Mouse (Mus musculus): ENCODE results near the gene Ndufaf2. TPM values are rescaled to one million over a fixed set of nuclear protein-coding genes. Genes with fewer than 3 reads are reported as not detected.

The Ndufaf2 gene
- total RNA-seq, 2 experiments from 2014 or later = 21.1 to 27.2 TPM

GRCm38 (mm10) chr13:108170511-108170910 lies 12.1 kb upstream of the Ndufaf2 start:
- no peak for DNase-seq (ENCODE audit: extremely low spot score in 1 of 2, low spot score in 2 of 2)
- intact Hi-C loops (cut with DNase I) = no loop called here
- TF ChIP-seq CTCF (IDR thresholded peaks at IDR 0.05) = no peak
- Histone ChIP-seq H3K27ac (no peak overlapping the region), H3K4me3 (no peak overlapping the region)

GRCm38 (mm10) chr13:108170002-108170401 lies 11.6 kb upstream of the Ndufaf2 start:
- Histone ChIP-seq H3K4me3 (no peak overlapping the region), H3K27ac (no peak overlapping the region)
- DNase-seq (ENCODE audit: extremely low spot score in 1 of 2, low spot score in 2 of 2) = no peak
- TF ChIP-seq CTCF (IDR thresholded peaks at IDR 0.05) = no peak
- intact Hi-C loops (cut with DNase I) = no loop called here

GRCm38 (mm10) chr13:108164621-108165020 lies 6.2 kb upstream of the Ndufaf2 start:
- H3K27ac ChIP-seq = no peak overlapping the region
- H3K4me3 ChIP-seq = no peak overlapping the region
- no peak for TF ChIP-seq CTCF (IDR thresholded peaks at IDR 0.05)
- no peak for DNase-seq (ENCODE audit: extremely low spot score in 1 of 2, low spot score in 2 of 2)
- intact Hi-C loops (cut with DNase I) = no loop called here

DNA sequence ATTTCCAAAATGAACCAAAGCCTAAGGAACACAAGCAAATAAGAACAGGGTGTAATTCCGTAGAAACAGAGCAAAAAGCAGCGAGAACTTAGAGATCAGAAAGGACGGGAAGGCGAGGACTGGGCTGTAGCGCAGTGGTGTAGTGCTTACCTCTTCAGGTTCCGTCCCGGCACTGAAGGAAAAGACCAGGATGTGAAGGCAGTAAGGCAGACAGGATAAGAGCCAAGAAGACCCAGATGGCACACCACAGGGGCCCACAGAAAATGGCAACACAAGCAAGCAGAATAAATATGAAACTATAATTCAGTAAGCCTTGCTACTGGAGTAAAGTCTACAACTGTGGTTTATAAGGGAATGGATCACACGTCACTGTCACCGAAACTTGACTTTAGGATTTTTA lies 5.5 kb upstream of the Ndufaf2 start:
- no peak for DNase-seq (ENCODE audit: extremely low spot score in 1 of 2, low spot score in 2 of 2)
- intact Hi-C loops (cut with DNase I) = no loop called here
- TF ChIP-seq CTCF (IDR thresholded peaks at IDR 0.05) = no peak
- no peak overlapping the region for H3K27ac ChIP-seq
- no peak overlapping the region for H3K4me3 ChIP-seq

DNA sequence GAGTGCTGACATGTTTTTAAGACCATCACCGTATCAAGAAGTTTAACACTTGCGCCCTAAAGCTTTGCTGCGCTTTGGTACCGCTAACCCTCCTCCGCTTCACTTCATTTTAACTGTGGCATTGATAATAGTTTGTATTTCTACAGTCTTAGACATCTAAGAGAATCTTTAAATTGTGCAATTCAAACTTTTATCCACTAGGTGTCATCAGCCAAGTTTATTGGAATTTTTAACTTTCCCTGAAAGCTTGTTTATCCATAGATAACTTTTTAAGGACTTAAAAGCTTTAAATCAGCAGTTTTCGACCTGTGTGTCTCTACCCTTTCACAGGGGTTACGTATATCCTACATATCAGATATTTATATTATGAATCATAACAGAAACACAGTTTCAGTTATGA lies 1.5 kb upstream of the Ndufaf2 start:
- peak; percentile 65 for TF ChIP-seq CTCF (IDR thresholded peaks at IDR 0.05)
- Histone ChIP-seq H3K27ac (no peak overlapping the region), H3K4me3 (no peak overlapping the region)
- no peak for DNase-seq (ENCODE audit: extremely low spot score in 1 of 2, low spot score in 2 of 2)
- intact Hi-C loops (cut with DNase I) = loop anchor here (10.0 kb wide), 1 partner anchor 395 kb away; no protein-coding TSS in a partner anchor

DNA sequence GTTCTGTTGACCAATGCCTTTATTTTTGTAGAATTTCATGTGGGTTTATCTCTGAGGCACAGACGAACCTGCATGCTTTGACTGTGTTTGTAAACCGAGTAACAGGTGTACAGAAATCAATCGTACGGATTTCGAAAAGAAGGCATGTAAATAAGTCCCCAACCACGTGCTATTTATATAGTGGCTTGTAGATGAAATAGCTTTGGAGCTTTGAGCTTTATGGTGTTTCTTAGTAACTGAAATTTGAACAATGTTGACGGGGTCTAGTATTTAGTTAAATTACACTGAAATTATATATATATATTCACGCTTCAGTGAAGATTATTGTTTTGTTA lies 785 bp upstream of the Ndufaf2 start:
- no peak for TF ChIP-seq CTCF (IDR thresholded peaks at IDR 0.05)
- Histone ChIP-seq H3K27ac (no peak overlapping the region), H3K4me3 (peak overlapping the region; percentile 73)
- intact Hi-C loops (cut with DNase I) = loop anchor here (10.0 kb wide), 1 partner anchor 394 kb away; no protein-coding TSS in a partner anchor
- DNase-seq (ENCODE audit: extremely low spot score in 1 of 2, low spot score in 2 of 2) = no peak

GRCm38 (mm10) chr13:108157732-108158464 lies 525 bp downstream of the Ndufaf2 start:
- no peak for DNase-seq (ENCODE audit: extremely low spot score in 1 of 2, low spot score in 2 of 2)
- H3K4me3 ChIP-seq = peak overlapping the region; percentile 73
- no peak for TF ChIP-seq CTCF (IDR thresholded peaks at IDR 0.05)
- intact Hi-C loops (cut with DNase I) = loop anchor here (10.0 kb wide), 1 partner anchor 393 kb away; no protein-coding TSS in a partner anchor
- peak overlapping the region; percentile 58; the same call in 1 of the 2 replicates for H3K27ac ChIP-seq

GRCm38 (mm10) chr13:108157156-108157555 lies 1.3 kb downstream of the Ndufaf2 start:
- no peak for DNase-seq (ENCODE audit: extremely low spot score in 1 of 2, low spot score in 2 of 2)
- Histone ChIP-seq H3K4me3 (no peak overlapping the region), H3K27ac (no peak overlapping the region)
- TF ChIP-seq CTCF (IDR thresholded peaks at IDR 0.05) = no peak
- intact Hi-C loops (cut with DNase I) = loop anchor here (10.0 kb wide), 1 partner anchor 392 kb away; no protein-coding TSS in a partner anchor

GRCm38 (mm10) chr13:108152650-108153372 lies 5.6 kb downstream of the Ndufaf2 start:
- Histone ChIP-seq H3K27ac (0 out of 2 replicates have a peak overlapping the region, but pooled peaks have one; percentile 24), H3K4me3 (no peak overlapping the region)
- intact Hi-C loops (cut with DNase I) = loop anchor here (1.0 to 10.0 kb wide), 8 partner anchors 22 to 1041 kb away; partner anchors contain the start of gene Smim15
- peak; percentile 74 for TF ChIP-seq CTCF (IDR thresholded peaks at IDR 0.05)
- peak; percentile 40 to 55 for DNase-seq (ENCODE audit: extremely low spot score in 1 of 2, low spot score in 2 of 2)

DNA sequence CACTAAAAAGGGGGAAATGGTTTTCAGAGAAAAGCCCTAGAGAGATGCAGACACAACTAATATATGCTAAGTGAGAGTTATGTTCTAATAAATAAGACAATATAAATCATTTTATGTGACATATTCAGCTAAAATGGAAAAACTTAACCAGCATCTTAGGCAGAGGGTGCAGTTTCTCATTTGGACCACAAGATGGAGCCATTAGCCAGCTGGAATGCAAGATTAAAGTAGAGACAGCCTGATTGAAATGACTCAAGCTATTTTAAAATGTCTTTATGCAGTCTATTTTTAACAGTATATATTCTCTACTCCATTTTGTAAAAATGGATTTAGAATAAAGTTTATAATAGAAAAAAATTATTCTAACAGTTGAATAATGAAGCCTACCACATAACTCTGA lies 6.6 kb downstream of the Ndufaf2 start:
- intact Hi-C loops (cut with DNase I) = loop anchor here (2.0 to 10.0 kb wide), 7 partner anchors 21 to 1039 kb away; partner anchors contain the start of gene Smim15
- Histone ChIP-seq H3K27ac (no peak overlapping the region), H3K4me3 (no peak overlapping the region)
- no peak for DNase-seq (ENCODE audit: extremely low spot score in 1 of 2, low spot score in 2 of 2)
- peak; percentile 76 for TF ChIP-seq CTCF (IDR thresholded peaks at IDR 0.05)

- no peak for TF ChIP-seq CTCF (IDR thresholded peaks at IDR 0.05)
- no peak overlapping the region for H3K4me3 ChIP-seq
- intact Hi-C loops (cut with DNase I) = loop anchor here (10.0 kb wide), 1 partner anchor 899 kb away; no protein-coding TSS in a partner anchor
- DNase-seq (ENCODE audit: extremely low spot score in 1 of 2, low spot score in 2 of 2) = no peak
- H3K27ac ChIP-seq = no peak overlapping the region
Observed at GRCm38 (mm10) chr13:108144086-108144485, 14.3 kb downstream of the Ndufaf2 start.

GRCm38 (mm10) chr13:108138403-108138977 lies 19.9 kb downstream of the Ndufaf2 start:
- no peak overlapping the region for H3K27ac ChIP-seq
- no peak overlapping the region for H3K4me3 ChIP-seq
- intact Hi-C loops (cut with DNase I) = loop anchor here (5.0 kb wide), 1 partner anchor 246 kb away; no protein-coding TSS in a partner anchor
- DNase-seq (ENCODE audit: extremely low spot score in 1 of 2, low spot score in 2 of 2) = no peak
- TF ChIP-seq CTCF (IDR thresholded peaks at IDR 0.05) = no peak
